Mouse (Mus musculus) cerebellum, postnatal 36 days (tissue): ENCODE data around the gene Rtf1.
"Not testable (repeated sequence)": the region's sequence is repeated elsewhere in the genome, so short reads cannot be mapped to it uniquely, and the experiment has no call there.

Experiments
- DNase-seq, 2 experiments: peaks; one replicate each; pipeline ENCODE4 v3.0.0; 2021 to 2022; ENCODE audit warnings: mixed read lengths in 2 of 2

Rtf1 gene

DNA sequence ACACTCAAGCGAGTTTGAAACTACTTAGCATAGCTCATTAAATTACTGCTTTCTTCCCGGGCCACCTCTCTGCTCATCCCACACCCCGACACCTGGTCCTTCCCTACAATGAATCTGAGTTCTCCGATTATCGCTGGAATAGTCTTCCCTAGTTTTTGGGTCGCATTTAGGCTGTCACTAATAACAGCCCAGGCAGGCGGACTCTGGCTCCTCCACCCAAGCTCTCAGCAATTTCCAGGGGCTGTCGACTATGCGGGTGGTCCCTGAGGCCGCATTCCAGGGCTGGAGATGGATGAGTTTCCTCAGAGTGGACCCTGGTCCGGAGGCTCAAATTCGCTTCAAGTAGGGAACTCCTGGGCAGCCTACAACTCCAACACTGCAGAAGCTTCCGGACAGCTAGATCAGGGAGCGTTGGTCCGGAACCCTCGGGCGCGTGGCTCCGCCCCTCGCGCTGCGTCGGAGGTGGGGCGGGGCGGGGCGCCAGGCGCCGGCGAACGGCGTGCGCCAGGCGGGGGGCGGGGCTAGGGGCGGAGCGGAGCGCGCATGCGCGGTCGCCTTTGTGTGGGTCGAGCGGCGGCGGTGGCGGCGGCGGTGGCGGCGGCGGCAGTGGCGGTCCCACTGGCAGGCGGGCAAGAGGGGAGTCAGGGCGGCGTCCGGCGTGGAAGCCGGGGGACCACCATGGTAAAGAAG lies at the start of gene Rtf1:
Gene Rtf1, plus strand, starts transcription at position 544 of the 690 bp plus-strand sequence.
- peak; percentile 96 to 99 for DNase-seq

DNA sequence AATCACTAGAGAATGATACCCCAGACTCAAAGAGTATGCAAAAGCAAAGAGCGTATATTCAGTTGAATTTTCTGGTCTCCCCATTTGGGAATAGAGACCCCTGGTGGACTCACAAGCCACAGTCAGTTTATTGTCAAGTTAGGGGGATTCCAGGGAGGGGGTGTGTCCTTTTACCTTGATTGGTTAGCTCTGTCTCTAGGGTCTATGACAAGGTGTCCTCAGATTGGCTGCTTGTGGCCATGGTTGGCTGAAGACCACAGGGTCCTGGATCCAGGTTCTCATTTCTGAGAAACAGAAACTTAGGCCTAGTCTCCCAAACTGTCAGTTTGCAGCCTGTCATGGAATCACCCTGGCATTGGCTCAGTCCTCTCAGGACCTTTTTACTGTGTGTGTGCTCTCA lies 38.1 kb upstream of the Rtf1 start:
- no peak for DNase-seq

DNA sequence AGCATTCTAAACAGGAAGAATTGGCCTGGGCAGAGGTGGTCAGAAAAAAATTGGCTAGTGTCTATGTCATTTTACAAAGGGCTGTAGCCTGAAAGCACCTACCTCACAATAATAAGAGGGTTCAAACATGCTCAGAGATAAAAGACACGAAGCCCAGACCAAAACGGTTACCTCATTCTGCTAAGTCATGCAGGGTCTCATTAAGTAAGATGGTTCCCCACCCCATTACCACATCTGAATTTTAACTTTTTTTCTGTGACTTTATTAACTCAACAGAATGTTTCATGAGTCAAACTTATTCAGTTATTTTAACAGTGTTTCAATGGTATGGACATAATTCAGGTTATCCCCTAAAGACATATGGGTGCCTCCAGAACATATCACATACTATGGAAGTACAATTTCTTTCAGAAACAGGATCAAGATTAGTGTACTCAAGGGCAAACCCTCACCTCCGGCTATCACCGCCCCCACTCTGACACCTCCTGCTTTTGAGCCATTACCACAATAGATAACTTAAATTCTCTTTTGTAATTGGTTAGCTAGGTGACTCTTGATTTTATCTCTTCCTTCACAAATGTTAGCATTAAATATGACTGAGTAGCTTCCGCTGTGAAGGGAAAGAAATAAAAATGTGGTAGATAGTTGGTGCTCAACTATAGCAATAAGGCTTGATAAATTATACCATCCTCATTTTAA lies 33.5 kb upstream of the Rtf1 start:
- DNase-seq: no peak

GRCm38 (mm10) chr2:119644254-119644653 lies 30.6 kb upstream of the Rtf1 start:
- DNase-seq: no peak

DNA sequence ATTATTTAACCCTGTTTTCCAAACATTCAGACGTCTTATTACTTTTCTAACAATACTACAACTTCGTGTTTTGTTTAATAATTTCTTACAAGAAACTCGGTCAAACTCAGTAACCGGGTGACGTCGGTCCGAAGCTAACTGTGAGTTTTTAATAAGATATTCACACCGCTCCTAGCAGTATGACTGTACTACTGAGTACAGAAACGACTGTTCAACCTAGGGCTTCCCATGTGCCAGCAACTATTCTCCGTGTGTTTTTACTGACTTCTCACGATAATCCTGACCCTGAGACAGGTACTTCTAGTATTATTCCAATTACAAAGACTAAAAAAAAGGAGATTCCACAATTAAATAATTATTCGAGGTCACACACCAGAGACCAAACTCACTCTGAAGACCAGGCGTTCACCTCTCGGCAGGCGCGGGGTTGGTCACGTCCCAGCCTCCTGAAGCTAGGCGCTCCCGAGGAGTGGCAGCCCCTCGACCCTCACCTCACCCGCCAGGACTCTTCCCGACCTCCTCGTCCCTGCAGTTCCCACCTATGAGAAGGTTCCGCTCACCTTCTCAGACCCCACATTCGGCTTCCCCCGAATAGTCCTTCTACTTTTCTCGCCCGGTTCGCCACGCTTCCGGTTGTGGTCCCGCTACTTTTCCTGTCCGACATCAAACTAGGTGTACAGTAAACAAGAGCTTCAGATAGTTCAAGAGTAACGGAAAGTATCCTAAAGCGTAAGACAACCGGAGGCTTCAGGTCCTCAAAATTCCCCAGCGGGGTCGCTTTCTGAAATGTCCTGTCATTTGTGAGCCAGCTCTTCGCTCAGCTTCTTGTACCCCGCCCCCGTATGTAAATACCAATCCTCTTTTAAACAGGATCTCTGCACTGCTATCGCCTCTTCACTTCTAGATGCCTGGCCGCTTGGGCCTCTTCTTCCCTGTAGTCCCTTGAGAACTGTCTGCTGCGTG lies 12.4 kb upstream of the Rtf1 start, which contains the start of gene Ndufaf1:
Gene Ndufaf1, minus strand, starts transcription at position 608 of the 963 bp plus-strand sequence.
- DNase-seq: peak; percentile 80 to 88

DNA sequence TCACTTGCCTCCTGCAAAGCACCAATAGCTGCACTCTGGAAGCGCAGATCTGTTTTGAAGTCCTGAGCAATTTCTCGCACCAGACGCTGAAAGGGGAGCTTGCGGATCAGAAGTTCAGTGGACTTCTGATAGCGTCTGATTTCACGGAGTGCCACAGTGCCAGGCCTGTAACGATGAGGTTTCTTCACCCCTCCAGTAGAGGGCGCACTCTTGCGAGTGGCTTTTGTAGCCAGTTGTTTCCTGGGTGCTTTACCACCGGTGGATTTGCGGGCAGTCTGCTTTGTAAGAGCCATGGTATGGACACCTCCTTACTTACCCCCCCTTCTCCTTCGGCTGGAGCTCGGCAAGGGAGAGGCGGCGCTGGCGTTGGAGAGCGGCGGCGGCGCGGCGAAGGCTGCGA lies 9.1 kb upstream of the Rtf1 start:
- DNase-seq: not testable (repeated sequence)

DNA sequence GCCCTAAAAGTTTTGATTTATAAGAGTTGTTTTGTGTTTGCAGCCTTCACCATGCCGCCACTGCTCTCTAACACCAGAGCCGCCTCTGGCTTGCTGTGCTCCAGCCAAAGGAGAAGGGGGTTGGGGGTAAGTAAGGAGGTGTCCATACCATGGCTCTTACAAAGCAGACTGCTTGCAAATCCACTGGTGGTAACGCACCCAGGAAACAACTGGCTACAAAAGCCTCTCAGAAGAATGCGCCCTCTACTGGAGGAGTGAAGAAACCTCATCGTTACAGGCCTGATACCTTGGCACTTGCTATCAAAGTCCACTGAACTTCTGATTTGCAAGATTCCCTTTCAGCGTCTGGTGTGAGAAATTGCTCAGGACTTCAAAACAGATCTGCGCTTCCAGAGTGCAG lies 5.9 kb upstream of the Rtf1 start:
- no peak for DNase-seq

GRCm38 (mm10) chr2:119675215-119675784 lies 432 bp downstream of the Rtf1 start:
- DNase-seq: no peak

DNA sequence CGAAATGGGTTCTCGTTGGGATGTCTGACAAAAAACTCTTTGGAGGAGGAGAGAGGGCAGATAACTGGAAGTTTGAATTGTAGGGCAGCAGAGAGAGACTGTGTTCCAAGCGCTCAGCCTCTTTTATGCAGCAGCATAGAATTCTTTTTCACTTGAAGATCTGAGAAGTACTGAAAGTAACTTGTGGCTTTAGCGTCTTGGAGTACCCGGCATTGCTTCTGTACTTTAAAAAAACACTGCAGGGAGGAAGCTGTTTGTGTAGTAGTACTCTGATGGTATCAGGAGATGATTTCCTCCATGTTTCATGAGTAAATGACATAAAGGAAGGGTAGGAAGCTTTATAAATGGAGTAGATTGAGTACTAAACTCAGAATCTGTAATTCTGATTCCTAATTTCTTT lies 963 bp downstream of the Rtf1 start:
- DNase-seq: no peak

- no peak for DNase-seq
Observed at GRCm38 (mm10) chr2:119683706-119684105, 8.8 kb downstream of the Rtf1 start.

DNA sequence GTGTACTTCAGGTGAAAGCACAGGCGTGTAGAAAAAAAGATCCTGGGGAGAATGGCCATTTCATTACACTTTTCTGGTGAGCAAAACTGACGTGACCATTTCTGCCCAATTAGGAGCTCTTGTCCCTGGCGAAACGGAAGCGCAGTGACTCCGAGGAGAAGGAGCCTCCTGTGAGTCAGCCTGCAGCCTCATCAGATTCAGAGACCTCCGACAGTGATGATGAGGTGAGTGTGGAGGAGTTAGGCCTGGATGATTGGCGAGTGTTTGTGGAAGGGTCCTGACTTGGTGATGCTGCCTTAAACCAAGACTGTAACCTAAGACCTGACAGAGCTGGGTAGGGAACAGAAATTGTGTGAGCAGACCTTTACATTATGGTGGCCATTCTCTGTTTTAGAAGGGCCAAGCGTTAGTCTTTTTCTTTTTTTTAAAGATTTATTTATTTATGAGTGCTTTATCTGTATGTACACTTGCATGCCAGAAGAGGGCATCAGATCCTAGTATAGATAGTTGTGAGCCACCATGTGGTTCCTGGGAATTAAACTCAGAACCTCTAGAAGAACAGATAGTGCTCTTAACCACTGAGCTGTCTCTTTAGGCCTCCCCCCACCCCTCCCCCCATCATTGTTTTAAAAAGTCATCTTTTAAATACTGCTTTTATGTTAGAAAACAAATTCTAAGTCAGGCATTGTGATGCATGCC lies 17.3 kb downstream of the Rtf1 start:
- no peak for DNase-seq

DNA sequence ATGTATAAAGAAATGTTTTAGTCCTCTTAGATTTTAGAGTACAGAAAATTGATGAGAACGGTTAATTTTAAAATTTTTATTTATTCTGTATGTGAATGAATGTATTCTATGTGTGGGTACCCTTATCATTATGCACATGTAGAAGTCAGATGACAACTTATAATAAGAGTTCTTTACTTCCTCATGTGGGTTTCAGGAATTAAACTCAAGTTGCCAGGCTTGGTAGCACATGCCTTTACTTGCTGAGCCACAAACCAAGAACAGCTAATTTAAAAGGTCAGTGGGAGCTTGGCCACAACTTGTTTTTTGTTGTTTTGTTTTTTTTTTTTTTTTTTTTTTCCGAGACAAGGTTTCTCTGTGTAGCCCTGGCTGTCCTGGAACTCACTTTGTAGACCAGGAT lies 20.0 kb downstream of the Rtf1 start:
- DNase-seq: no peak

DNA sequence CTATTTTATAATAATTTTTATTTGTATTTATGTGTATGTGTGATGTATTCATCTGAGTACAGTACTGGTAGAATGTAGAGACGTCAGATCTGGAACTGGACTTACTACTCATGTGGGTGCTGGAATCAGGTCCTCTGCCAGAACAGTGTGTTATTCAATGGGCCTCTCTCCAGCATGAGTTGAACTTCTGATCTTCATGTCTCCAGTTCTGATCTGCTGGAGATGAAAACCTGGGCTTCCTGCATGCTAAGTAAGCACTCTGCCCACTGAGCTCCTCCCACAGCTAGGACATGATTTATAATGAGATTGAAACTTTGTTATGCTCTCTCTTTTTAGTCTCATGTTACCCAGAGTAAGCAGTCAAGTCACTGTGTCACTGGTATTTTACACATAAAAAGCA lies 21.2 kb downstream of the Rtf1 start:
- DNase-seq: no peak

DNA sequence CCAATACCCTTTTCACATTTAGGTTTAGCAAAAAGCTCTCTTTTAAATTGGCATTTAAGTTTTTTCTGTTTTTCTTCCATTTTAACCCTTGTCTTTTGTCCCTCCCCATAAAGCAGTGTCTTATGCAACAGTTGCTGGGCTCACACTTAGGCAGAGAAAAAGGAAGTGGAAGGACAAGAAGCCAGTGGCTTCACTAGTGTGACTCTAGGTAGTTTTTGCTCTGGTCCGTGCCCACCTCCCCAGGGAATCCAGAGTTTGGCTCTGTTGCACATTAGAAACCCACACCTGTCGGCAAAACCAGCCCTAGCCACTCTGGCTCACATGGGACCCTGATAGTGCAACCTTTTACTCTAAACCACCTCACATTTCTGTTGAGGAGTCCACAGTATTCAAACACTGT lies 23.6 kb downstream of the Rtf1 start:
- no peak for DNase-seq

GRCm38 (mm10) chr2:119699962-119700361 lies 25.1 kb downstream of the Rtf1 start:
- DNase-seq: no peak

- DNase-seq: no peak
Observed at GRCm38 (mm10) chr2:119703171-119703570, 28.3 kb downstream of the Rtf1 start.

GRCm38 (mm10) chr2:119707676-119708075 lies 32.8 kb downstream of the Rtf1 start:
- DNase-seq: no peak

GRCm38 (mm10) chr2:119710011-119710410 lies 35.1 kb downstream of the Rtf1 start:
- no peak for DNase-seq

- not testable (repeated sequence) for DNase-seq
Observed at GRCm38 (mm10) chr2:119715868-119716267, 41.0 kb downstream of the Rtf1 start.

DNA sequence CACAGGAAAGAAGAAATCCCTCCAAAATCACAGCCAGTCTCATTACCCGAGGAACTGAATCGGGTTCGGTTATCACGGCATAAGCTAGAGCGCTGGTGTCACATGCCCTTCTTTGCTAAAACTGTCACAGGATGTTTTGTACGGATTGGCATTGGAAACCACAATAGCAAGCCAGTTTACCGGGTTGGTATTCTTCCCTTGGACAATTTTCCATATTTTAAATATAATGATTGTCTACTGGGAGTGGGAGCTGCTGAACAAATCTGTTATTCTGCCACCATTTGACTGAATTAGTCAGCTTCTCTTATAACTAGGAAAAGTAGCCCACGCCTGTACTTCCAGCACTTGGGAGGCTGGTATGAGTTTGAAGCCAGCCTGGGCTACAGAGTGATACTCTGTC lies 46.2 kb downstream of the Rtf1 start:
- no peak for DNase-seq

DNA sequence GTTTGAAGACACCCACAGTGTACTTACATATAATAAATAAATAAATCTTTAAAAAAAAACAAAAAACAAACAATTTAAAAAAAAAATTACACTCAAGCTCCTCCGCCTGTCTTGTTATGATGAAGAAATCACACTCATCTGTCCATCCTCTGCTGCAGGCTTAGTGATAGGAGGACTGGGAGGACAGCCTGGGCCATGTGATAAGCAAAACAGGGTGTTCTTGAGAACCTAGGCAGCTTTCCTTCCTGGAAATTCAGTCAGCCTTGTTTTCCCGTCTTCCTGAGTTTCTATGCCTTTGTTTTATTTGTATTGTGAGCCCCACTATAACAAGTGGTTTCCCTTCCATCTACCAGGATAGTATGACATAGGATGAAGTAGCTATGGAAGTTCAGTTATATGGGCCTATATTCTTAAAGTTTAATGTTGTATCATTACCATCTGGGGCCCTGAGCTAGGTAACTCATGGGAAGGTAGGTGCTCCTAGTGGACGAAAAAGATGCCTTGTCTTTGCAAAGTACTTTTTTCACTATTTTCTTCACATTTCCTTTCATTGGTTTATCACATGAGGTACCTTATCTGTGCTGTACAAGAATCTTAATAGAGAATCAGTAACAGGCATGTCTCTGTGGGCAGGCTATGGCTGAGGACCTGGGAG lies 53.0 kb downstream of the Rtf1 start:
- no peak for DNase-seq

GRCm38 (mm10) chr2:119730735-119731134 lies 55.9 kb downstream of the Rtf1 start:
- no peak for DNase-seq
